Mouse (Mus musculus): Measurements from ENCODE around the gene Rab43. TPM values are rescaled to one million over a fixed set of nuclear protein-coding genes. Genes with fewer than 3 reads are reported as not detected.

Rab43 gene
- polyA plus RNA-seq, 1 experiment from 2014 or later, result 3.8 TPM

- Histone ChIP-seq H3K36me3 (ENCODE audit: control insufficient read depth, insufficient read depth, low read length) (no peaks in the 10 kb centered on the region), H3K4me2 (ENCODE audit: low read length) (no peak overlapping the region), H3K4me3 (ENCODE audit: low read depth, low read length) (no peak overlapping the region), H3K4me1 (ENCODE audit: control insufficient read depth, insufficient read depth, low read length) (no peaks in the 10 kb centered on the region), H3K9me3 (replicated peaks; ENCODE audit: control insufficient read depth, low read length) (no peaks in the 10 kb centered on the region), H3K27me3 (replicated peaks; ENCODE audit: control insufficient read depth, insufficient read depth, low read length) (no peaks in the 10 kb centered on the region), H3K9ac (ENCODE audit: low read length) (no peak overlapping the region), H3K27ac (ENCODE audit: low read depth, low read length) (no peak overlapping the region)
- no peak for ATAC-seq
- 82% methylated on average over 5 of the region's 5 CpGs for WGBS
- DNase-seq (ENCODE audit: low spot score), result no peak
Measured at GRCm38 (mm10) chr6:87742804-87743203, 69.2 kb downstream of the Rab43 start.

GRCm38 (mm10) chr6:87741978-87742377 is 70.0 kb downstream of the Rab43 start:
- Histone ChIP-seq H3K4me3 (ENCODE audit: low read depth, low read length) (no peak overlapping the region), H3K9ac (ENCODE audit: low read length) (no peak overlapping the region), H3K36me3 (ENCODE audit: control insufficient read depth, insufficient read depth, low read length) (no peaks in the 10 kb centered on the region), H3K9me3 (replicated peaks; ENCODE audit: control insufficient read depth, low read length) (no peaks in the 10 kb centered on the region), H3K27ac (ENCODE audit: low read depth, low read length) (no peak overlapping the region), H3K4me1 (ENCODE audit: control insufficient read depth, insufficient read depth, low read length) (no peaks in the 10 kb centered on the region), H3K27me3 (replicated peaks; ENCODE audit: control insufficient read depth, insufficient read depth, low read length) (no peaks in the 10 kb centered on the region), H3K4me2 (ENCODE audit: low read length) (no peak overlapping the region)
- ATAC-seq (no peak), DNase-seq (ENCODE audit: low spot score) (no peak)
- WGBS, result 91% methylated on average over 8 of the region's 8 CpGs

- H3K27me3 ChIP-seq (replicated peaks; ENCODE audit: control insufficient read depth, insufficient read depth, low read length), result no peaks in the 10 kb centered on the region
- no peak for ATAC-seq
- no peak overlapping the region for H3K27ac ChIP-seq (ENCODE audit: low read depth, low read length)
- no peak overlapping the region for H3K4me2 ChIP-seq (ENCODE audit: low read length)
- H3K9me3 ChIP-seq (replicated peaks; ENCODE audit: control insufficient read depth, low read length), result no peaks in the 10 kb centered on the region
- no peaks in the 10 kb centered on the region for H3K36me3 ChIP-seq (ENCODE audit: control insufficient read depth, insufficient read depth, low read length)
- DNase-seq (ENCODE audit: low spot score), result no peak
- no peak overlapping the region for H3K9ac ChIP-seq (ENCODE audit: low read length)
- H3K4me3 ChIP-seq (ENCODE audit: low read depth, low read length), result no peak overlapping the region
- no peaks in the 10 kb centered on the region for H3K4me1 ChIP-seq (ENCODE audit: control insufficient read depth, insufficient read depth, low read length)
Measured at GRCm38 (mm10) chr6:87740496-87740895, 71.5 kb downstream of the Rab43 start.

- Histone ChIP-seq H3K9ac (ENCODE audit: low read length) (no peak overlapping the region), H3K27ac (ENCODE audit: low read depth, low read length) (no peak overlapping the region), H3K9me3 (replicated peaks; ENCODE audit: control insufficient read depth, low read length) (no peaks in the 10 kb centered on the region), H3K4me2 (ENCODE audit: low read length) (no peak overlapping the region), H3K36me3 (ENCODE audit: control insufficient read depth, insufficient read depth, low read length) (no peaks in the 10 kb centered on the region), H3K4me1 (ENCODE audit: control insufficient read depth, insufficient read depth, low read length) (no peaks in the 10 kb centered on the region), H3K4me3 (ENCODE audit: low read depth, low read length) (no peak overlapping the region), H3K27me3 (replicated peaks; ENCODE audit: control insufficient read depth, insufficient read depth, low read length) (no peaks in the 10 kb centered on the region)
- ATAC-seq (no peak), DNase-seq (ENCODE audit: low spot score) (no peak)
- 76% methylated on average over 6 of the region's 6 CpGs for WGBS
Measured at GRCm38 (mm10) chr6:87739898-87740297, 72.1 kb downstream of the Rab43 start.

Other genes starting within 250 kb of the Rab43 start
- gene Prokr1, start 221.4 kb downstream of the Rab43 start, polyA plus RNA-seq (2014; fragmentation: Nextera tagmentation; extraction: Ambion mirVana), result 3.1 and 3.2 TPM in 2 replicates
- gene Aplf, start 140.0 kb downstream of the Rab43 start, polyA plus RNA-seq (2014; fragmentation: Nextera tagmentation; extraction: Ambion mirVana), result 14.9 and 15.4 TPM in 2 replicates
- gene Efcc1, start 81.3 kb downstream of the Rab43 start, polyA plus RNA-seq (2014; fragmentation: Nextera tagmentation; extraction: Ambion mirVana), result 0.89 and 2.0 TPM in 2 replicates
- gene Gp9, start 34.1 kb downstream of the Rab43 start, polyA plus RNA-seq (2014; fragmentation: Nextera tagmentation; extraction: Ambion mirVana), result 0.47 and 0.94 TPM in 2 replicates
- 1.2 and 2.4 TPM in 2 replicates for gene Gm45140, start 23.6 kb upstream of the Rab43 start, polyA plus RNA-seq (2014; fragmentation: Nextera tagmentation; extraction: Ambion mirVana)
- 34.1 and 37.8 TPM in 2 replicates for gene Isy1, start 26.6 kb upstream of the Rab43 start, polyA plus RNA-seq (2014; fragmentation: Nextera tagmentation; extraction: Ambion mirVana)
- gene Cnbp, start 38.9 kb upstream of the Rab43 start, polyA plus RNA-seq (2014; fragmentation: Nextera tagmentation; extraction: Ambion mirVana), result 808 and 818 TPM in 2 replicates
- gene Copg1, start 75.7 kb upstream of the Rab43 start, polyA plus RNA-seq (2014; fragmentation: Nextera tagmentation; extraction: Ambion mirVana), result 148 and 158 TPM in 2 replicates
- 56.0 and 58.2 TPM in 2 replicates for gene Hmces, start 101.8 kb upstream of the Rab43 start, polyA plus RNA-seq (2014; fragmentation: Nextera tagmentation; extraction: Ambion mirVana)
- 20.5 and 27.0 TPM in 2 replicates for gene H1fx, start 169.5 kb upstream of the Rab43 start, polyA plus RNA-seq (2014; fragmentation: Nextera tagmentation; extraction: Ambion mirVana)
- gene Rab7, start 233.1 kb upstream of the Rab43 start, polyA plus RNA-seq (2014; fragmentation: Nextera tagmentation; extraction: Ambion mirVana), result 342 and 365 TPM in 2 replicates

All from forebrain, embryonic 14.5 days (tissue).